Comparison of ENCODE assay signal across 20 mouse cellular contexts in the genomic region with DNA sequence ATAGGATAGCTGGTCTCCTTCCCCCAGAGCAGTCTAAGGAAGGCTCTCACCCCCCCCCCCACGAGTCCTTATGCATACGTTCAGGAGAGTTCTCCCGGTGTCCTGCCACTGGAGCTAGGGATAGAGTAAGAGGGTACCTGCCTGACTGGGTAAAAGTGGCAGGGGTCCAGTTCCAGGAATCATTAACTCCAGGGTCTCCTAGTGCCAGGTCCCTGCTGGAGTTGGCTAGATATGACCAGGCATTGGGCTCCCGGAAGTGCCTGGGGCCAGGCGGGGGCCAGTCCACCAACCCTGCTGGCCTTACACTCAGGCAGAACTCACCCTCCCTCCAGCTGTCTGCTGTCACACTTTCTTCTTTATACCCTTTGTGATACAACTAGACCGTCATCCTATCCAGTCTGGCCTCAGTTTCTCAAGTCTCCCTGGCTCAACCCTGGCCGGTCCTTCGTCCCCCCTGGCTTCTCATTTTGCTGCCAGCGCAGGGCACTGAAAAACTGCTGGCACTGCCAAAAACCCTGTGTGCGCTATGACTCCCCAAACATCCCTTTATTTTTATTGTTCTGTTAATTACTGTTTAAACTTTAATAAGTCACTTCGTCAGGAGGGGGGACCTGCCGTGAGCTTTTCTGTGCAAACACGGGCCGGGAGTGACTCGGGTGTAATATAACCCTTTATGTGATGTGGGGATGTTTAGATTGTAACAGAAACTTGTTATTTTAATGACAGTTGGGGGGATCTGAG.
DNase-seq lines count a peak whose midpoint lies in the region; ATAC-seq lines count a peak whose summit lies in the region.
"Had no signal": no experiment of that assay in that cellular context is flagged by ENCODE, and none has a peak within 500 bp of the region (broad histone marks: within the 10 kb centered on the region; RNA-seq: fewer than 3 reads in every experiment).

No protein-coding gene starts in this region.

- H3K4me3 ChIP-seq in heart, embryonic 11.5 days (ENCODE audit: low read depth, low read length): no peak overlapping the region
- no peak overlapping the region for H3K4me3 ChIP-seq in kidney, embryonic 16.5 days (ENCODE audit: low read length)
- no peak overlapping the region for H3K4me3 ChIP-seq in limb, embryonic 10.5 days
- H3K4me3 ChIP-seq: heart, embryonic 15.5 days; hindbrain, embryonic 12.5 days; limb, embryonic 15.5 days; liver, embryonic 15.5 days; midbrain, embryonic 13.5 days had no signal

- H3K9me3 ChIP-seq in heart, embryonic 11.5 days (replicated peaks; ENCODE audit: control insufficient read depth, low read length): no peaks in the 10 kb centered on the region
- H3K9me3 ChIP-seq in kidney, embryonic 16.5 days (ENCODE audit: low read length): no peaks in the 10 kb centered on the region
- H3K9me3 ChIP-seq in limb, embryonic 10.5 days (replicated peaks): no peaks in the 10 kb centered on the region
- H3K9me3 ChIP-seq: heart, embryonic 15.5 days; hindbrain, embryonic 12.5 days; limb, embryonic 15.5 days; liver, embryonic 15.5 days; midbrain, embryonic 13.5 days had no signal

- no peak overlapping the region for H3K27ac ChIP-seq in heart, embryonic 11.5 days (ENCODE audit: low read depth, low read length)
- H3K27ac ChIP-seq in kidney, embryonic 16.5 days (ENCODE audit: low read length): peak overlapping the region; percentile 89
- H3K27ac ChIP-seq in limb, embryonic 10.5 days: peak overlapping the region; percentile 48; the same call in 1 of the 2 replicates
- H3K27ac ChIP-seq: heart, embryonic 15.5 days; limb, embryonic 15.5 days; liver, embryonic 15.5 days; midbrain, embryonic 13.5 days had no signal

- no peak for ATAC-seq in heart, embryonic 11.5 days (replicated peaks; ENCODE audit: insufficient number of reproducible peaks, low FRiP score, low TSS enrichment)
- ATAC-seq in kidney, embryonic 16.5 days (ENCODE audit: low FRiP score, low TSS enrichment): peak; percentile 24
- ATAC-seq: inflammation-experienced regulatory T-cells, adult 6 months; midbrain, embryonic 13.5 days had no signal

- intact Hi-C loops in heart, postnatal 36 days (cut with DNase I): no loop called here

- 0 out of 2 replicates have a peak overlapping the region, but pooled peaks have one; percentile 11 for H3K9ac ChIP-seq in heart, embryonic 11.5 days (ENCODE audit: low read depth, low read length)
- H3K9ac ChIP-seq in kidney, embryonic 16.5 days (replicated peaks; ENCODE audit: low read length): no peak overlapping the region; the same call in 1 of the 2 replicates
- H3K9ac ChIP-seq: heart, embryonic 15.5 days; hindbrain, embryonic 12.5 days; limb, embryonic 15.5 days; liver, embryonic 15.5 days; midbrain, embryonic 13.5 days had no signal

- DNase-seq in heart, postnatal 36 days: no peak
- DNase-seq in kidney, adult 18-20 months: peak; percentile 72
- DNase-seq in limb, embryonic 10.5 days (ENCODE audit: low spot score): no peak
- no peak for DNase-seq in yolk sac, embryonic 10.5 days (ENCODE audit: low spot score)
- DNase-seq in gastrocnemius, postnatal 25 days: no peak
- no peak for DNase-seq in c-Kit-positive CD71-positive TER-119-positive erythroid progenitor cells, embryonic 14.5 days (ENCODE audit: low spot score)
- DNase-seq: adrenal gland, postnatal 14 days; cerebellum, adult 11 months; cerebellum, postnatal 36 days; gastrocnemius, postnatal 36 days; layer of hippocampus, postnatal 36 days; thymus, postnatal 14 days had no signal

- 73% methylated on average over 15 of the region's 15 CpGs for WGBS in heart, embryonic 11.5 days (ENCODE audit: insufficient replicate concordance)
- WGBS in kidney, embryonic 16.5 days: 17% methylated on average over 15 of the region's 15 CpGs
- WGBS in limb, embryonic 10.5 days: 69% methylated on average over 15 of the region's 15 CpGs

- H3K27me3 ChIP-seq in heart, embryonic 11.5 days (ENCODE audit: control insufficient read depth, insufficient read depth, low read length): no peaks in the 10 kb centered on the region; the same call in 1 of the 2 replicates
- peaks cover 17% of the 10 kb centered on the region for H3K27me3 ChIP-seq in kidney, embryonic 16.5 days (ENCODE audit: insufficient read depth, low read length)
- H3K27me3 ChIP-seq in limb, embryonic 10.5 days (ENCODE audit: low read depth, poor library complexity, severe bottlenecking): peaks cover 62% of the 10 kb centered on the region

- H3K36me3 ChIP-seq in heart, embryonic 11.5 days (ENCODE audit: control insufficient read depth, insufficient read depth, low read length): no peaks in the 10 kb centered on the region
- H3K36me3 ChIP-seq in kidney, embryonic 16.5 days (ENCODE audit: insufficient read depth, low read length): no peaks in the 10 kb centered on the region
- H3K36me3 ChIP-seq in limb, embryonic 10.5 days: no peaks in the 10 kb centered on the region
- H3K36me3 ChIP-seq: heart, embryonic 15.5 days; hindbrain, embryonic 12.5 days; limb, embryonic 15.5 days; liver, embryonic 15.5 days; midbrain, embryonic 13.5 days had no signal

- peaks cover 69% of the 10 kb centered on the region for H3K4me1 ChIP-seq in heart, embryonic 11.5 days (ENCODE audit: control insufficient read depth, insufficient read depth, low read length)
- H3K4me1 ChIP-seq in kidney, embryonic 16.5 days (ENCODE audit: insufficient read depth, low read length): peaks cover 83% of the 10 kb centered on the region
- peaks cover 94% of the 10 kb centered on the region for H3K4me1 ChIP-seq in limb, embryonic 10.5 days
- H3K4me1 ChIP-seq: liver, embryonic 15.5 days had no signal

- H3K4me2 ChIP-seq in heart, embryonic 11.5 days: no peak overlapping the region
- H3K4me2 ChIP-seq in kidney, embryonic 16.5 days (replicated peaks; ENCODE audit: low read depth, low read length): peak overlapping the region; percentile 13; the same call in 1 of the 2 replicates
- H3K4me2 ChIP-seq: heart, embryonic 15.5 days; hindbrain, embryonic 12.5 days; limb, embryonic 15.5 days; liver, embryonic 15.5 days; midbrain, embryonic 13.5 days had no signal
